Mouse (Mus musculus) limb, embryonic 15.5 days (tissue): Measurements from ENCODE around the gene Ing2. TPM values are rescaled to one million over a fixed set of nuclear protein-coding genes. Genes with fewer than 3 reads are reported as not detected.

Source experiments
- ATAC-seq: fragments of 200-750 bp; cut with Nextera tagmentation; 2 replicates; pipeline ENCODE4 v1.8.0; 2017; ENCODE audit warnings: low read depth, moderate TSS enrichment; ENCODE audit not compliant: insufficient number of reproducible peaks, low FRiP score, low TSS enrichment
- H3K27ac ChIP-seq: fragments of 300-500 bp; sonication (generic); 2 replicates; pipeline ENCODE4 v1.5.1; 2015; ENCODE audit warnings: moderate library complexity, mild to moderate bottlenecking, inconsistent platforms
- H3K27me3 ChIP-seq: fragments of 300-500 bp; sonication (generic); 2 replicates; pipeline ENCODE4 v1.6.1; 2015; ENCODE audit warnings: inconsistent platforms
- H3K36me3 ChIP-seq: fragments of 300-500 bp; sonication (generic); 2 replicates; pipeline ENCODE4 v1.6.1; 2015; ENCODE audit warnings: inconsistent platforms
- H3K4me1 ChIP-seq: fragments of 300-500 bp; sonication (generic); 2 replicates; pipeline ENCODE4 v1.6.1; 2015; ENCODE audit warnings: inconsistent platforms
- H3K4me2 ChIP-seq: fragments of 300-500 bp; sonication (generic); 2 replicates; pipeline ENCODE4 v1.6.1; 2015; ENCODE audit warnings: mild to moderate bottlenecking, inconsistent platforms
- H3K4me3 ChIP-seq: fragments of 300-500 bp; sonication (generic); 2 replicates; pipeline ENCODE4 v1.5.1; 2015; ENCODE audit warnings: mild to moderate bottlenecking, inconsistent platforms
- H3K9ac ChIP-seq: fragments of 300-500 bp; sonication (generic); 2 replicates; pipeline ENCODE4 v1.6.1; 2015; ENCODE audit warnings: inconsistent platforms
- H3K9me3 ChIP-seq: fragments of 300-500 bp; sonication (generic); 2 replicates; pipeline ENCODE4 v1.6.1; 2016; ENCODE audit warnings: inconsistent platforms
- WGBS: fragments of 180-500 bp; shearing (Covaris S2); methylation state at CpG from one replicate; pipeline ENCODE4 v1.1.7; 2015; 5-methylcytosine and 5-hydroxymethylcytosine counted together
- polyA plus RNA-seq: library from polyadenylated mRNA; unstranded; fragments of >200 nt; fragmentation: Nextera tagmentation; extraction: Ambion mirVana; gene quantifications from 2 replicates; pipeline ENCODE4 v1.2.1, GENCODE M21; 2015

The Ing2 gene
- polyA plus RNA-seq, 1 experiment from 2014 or later: 10.1 TPM

GRCm38 (mm10) chr8:47637152-47637551 lies 38.2 kb downstream of the Ing2 start:
- no peaks in the 10 kb centered on the region for H3K9me3 ChIP-seq
- WGBS: 64% methylated on average over 4 of the region's 4 CpGs

DNA sequence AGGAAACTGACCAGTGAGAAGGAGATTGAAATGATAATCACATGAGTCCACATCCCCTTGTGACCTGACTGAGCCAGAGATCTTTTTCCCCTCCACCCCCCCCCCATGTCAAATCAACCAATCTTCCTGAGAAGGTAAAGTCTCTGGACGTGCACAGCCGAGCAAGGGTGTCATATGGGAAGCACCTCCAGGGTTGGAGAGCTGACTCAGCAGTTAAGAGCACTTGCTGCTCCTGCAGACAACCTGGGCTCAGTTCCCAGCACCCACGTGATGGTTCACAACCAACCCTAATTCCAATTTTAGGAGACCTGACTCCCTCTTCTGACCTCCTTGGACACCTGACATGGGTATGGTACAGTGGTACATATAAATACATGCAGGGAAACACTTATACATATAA lies 39.3 kb downstream of the Ing2 start:
- no peaks in the 10 kb centered on the region for H3K9me3 ChIP-seq
- no peak for ATAC-seq
- H3K27me3 ChIP-seq: no peaks in the 10 kb centered on the region
- no peak overlapping the region for H3K4me2 ChIP-seq
- 0 out of 2 replicates have a peak, but pooled peaks cover 2% of the 10 kb centered on the region for H3K4me1 ChIP-seq
- 71% methylated on average over 3 of the region's 3 CpGs for WGBS
- no peaks in the 10 kb centered on the region for H3K36me3 ChIP-seq
- H3K9ac ChIP-seq: no peak overlapping the region
- H3K27ac ChIP-seq: no peak overlapping the region
- H3K4me3 ChIP-seq: no peak overlapping the region

More at GRCm38 (mm10) chr8:47637152-47637551, 38.2 kb downstream of the Ing2 start:
- no peak overlapping the region for H3K4me2 ChIP-seq
- H3K27ac ChIP-seq: no peak overlapping the region
- no peak for ATAC-seq
- no peak overlapping the region for H3K4me3 ChIP-seq
- no peaks in the 10 kb centered on the region for H3K27me3 ChIP-seq
- H3K36me3 ChIP-seq: no peaks in the 10 kb centered on the region
- 0 out of 2 replicates have a peak, but pooled peaks cover 2% of the 10 kb centered on the region for H3K4me1 ChIP-seq
- H3K9ac ChIP-seq: no peak overlapping the region

- Histone ChIP-seq H3K9me3 (no peaks in the 10 kb centered on the region), H3K27me3 (no peaks in the 10 kb centered on the region), H3K4me1 (0 out of 2 replicates have a peak, but pooled peaks cover 2% of the 10 kb centered on the region), H3K4me2 (no peak overlapping the region), H3K9ac (no peak overlapping the region), H3K4me3 (no peak overlapping the region), H3K36me3 (no peaks in the 10 kb centered on the region), H3K27ac (no peak overlapping the region)
- ATAC-seq: no peak
- WGBS: 53% methylated on average over 10 of the region's 10 CpGs
Observed at GRCm38 (mm10) chr8:47634791-47635341, 40.5 kb downstream of the Ing2 start.

DNA sequence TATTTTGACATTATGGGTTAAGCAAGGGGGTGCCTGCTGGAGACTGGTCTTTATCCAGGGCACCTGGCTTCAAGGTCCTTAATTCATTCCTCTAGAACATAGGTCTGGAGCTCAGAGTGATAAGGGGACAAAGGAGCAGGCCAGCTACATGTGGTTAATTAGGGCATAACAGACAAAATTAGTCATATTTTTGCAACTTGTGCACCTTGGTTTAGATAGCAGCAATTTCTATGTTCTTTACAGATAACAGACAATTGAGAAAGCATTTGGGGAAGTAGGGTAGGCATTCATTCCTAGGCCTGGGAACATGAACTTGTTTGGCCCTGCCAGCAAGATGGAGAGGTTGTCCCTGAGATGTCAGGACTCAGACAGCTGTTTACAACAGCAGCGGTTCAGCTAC lies 54.2 kb downstream of the Ing2 start:
- H3K9ac ChIP-seq: no peak overlapping the region
- H3K4me1 ChIP-seq: no peaks in the 10 kb centered on the region
- WGBS: 93% methylated on average over 1 of the region's 1 CpGs
- H3K27ac ChIP-seq: no peak overlapping the region
- no peaks in the 10 kb centered on the region for H3K36me3 ChIP-seq
- no peaks in the 10 kb centered on the region for H3K27me3 ChIP-seq
- H3K9me3 ChIP-seq: no peaks in the 10 kb centered on the region; the same call in 1 of the 2 replicates
- no peak overlapping the region for H3K4me2 ChIP-seq
- H3K4me3 ChIP-seq: no peak overlapping the region
- ATAC-seq: no peak

Other genes starting within 250 kb of the Ing2 start
- gene Stox2, start 229.2 kb downstream of the Ing2 start, polyA plus RNA-seq: 11.5 and 14.4 TPM in 2 replicates
- 26.8 TPM in 2 replicates for gene Trappc11, start 142.1 kb downstream of the Ing2 start, polyA plus RNA-seq
- gene Rwdd4a, start 141.9 kb downstream of the Ing2 start, polyA plus RNA-seq: 33.2 and 35.2 TPM in 2 replicates
- 21.3 and 22.2 TPM in 2 replicates for gene Cdkn2aip, start 38.4 kb upstream of the Ing2 start, polyA plus RNA-seq
- not detected in 2 replicates for gene Cldn24, start 146.6 kb upstream of the Ing2 start, polyA plus RNA-seq
- gene Cldn22, start 148.9 kb upstream of the Ing2 start, polyA plus RNA-seq: not detected in 2 replicates